Mouse (Mus musculus) right cerebral cortex, postnatal 10 days (tissue): Measurements from ENCODE around the gene Il15ra.
"Not testable (repeated sequence)": the region's sequence is repeated elsewhere in the genome, so short reads cannot be mapped to it uniquely, and the experiment has no call there.

ENCODE experiments used
- DNase-seq, 2 experiments: peaks; one replicate each; pipeline ENCODE4 v3.0.0; 2021; ENCODE audit warnings: low spot score in 2 of 2

Gene Il15ra

DNA sequence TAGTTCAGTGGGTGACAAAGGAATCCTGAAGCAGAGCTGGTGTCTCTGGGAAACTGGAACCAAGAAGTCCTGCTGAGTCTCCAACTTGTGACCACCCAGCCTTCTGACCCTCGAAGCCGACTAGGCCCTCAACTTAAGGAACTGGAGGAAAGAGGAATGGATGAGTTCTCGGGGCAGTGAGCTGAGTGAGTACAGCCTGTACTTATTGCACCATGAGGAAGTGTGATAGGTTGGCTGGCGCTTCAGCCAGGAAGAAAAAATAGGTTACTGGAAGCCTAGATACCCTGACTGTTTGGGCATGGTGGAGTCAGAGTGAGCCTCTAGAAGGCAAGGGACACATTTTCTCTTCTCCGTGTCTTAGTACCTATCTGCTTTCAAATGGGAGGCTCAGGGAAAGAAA, 3.4 kb downstream of the Il15ra start:
- DNase-seq = peak in 1 of 2 experiments; percentile 25

DNA sequence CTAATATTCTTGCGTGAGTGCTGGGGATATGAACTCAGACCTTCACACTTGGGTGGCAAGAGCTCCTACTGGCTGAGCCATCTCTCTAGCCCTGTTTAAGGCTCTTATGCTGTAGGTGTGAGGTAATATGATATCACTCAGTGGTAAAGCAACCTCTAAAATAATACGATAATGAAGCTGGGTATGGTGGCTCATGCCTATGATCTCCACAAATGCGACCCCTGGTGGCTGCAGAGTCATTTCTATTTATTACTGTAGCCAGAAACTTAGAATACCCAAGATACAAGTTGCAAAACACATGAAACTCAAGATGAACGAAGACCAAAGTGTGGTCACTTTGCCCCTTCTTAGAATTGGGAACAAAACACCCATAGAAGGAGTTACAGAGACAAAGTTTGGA, 5.0 kb downstream of the Il15ra start:
- not testable (repeated sequence) for DNase-seq

- no peak for DNase-seq
Measured at GRCm38 (mm10) chr2:11712483-11712990, 7.4 kb downstream of the Il15ra start.

DNA sequence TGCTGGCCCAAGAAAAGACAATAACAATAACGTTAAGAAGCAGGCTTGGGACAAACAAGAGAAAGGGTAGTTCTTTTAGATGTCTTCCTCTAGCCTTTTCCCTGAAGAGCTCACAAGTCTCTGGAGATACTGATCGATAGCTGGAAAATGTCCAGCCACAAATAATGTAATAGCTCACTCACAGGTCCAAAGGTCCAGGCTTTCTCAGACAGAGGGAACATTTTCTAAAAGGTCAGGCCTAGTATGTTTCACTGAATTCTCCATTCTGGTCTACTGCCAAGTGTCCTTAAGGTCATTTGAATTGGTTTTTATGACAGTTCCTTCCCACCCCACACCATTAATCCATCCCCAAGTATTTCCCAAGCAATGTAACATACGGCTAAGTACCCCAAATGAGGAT, 7.9 kb downstream of the Il15ra start:
- no peak for DNase-seq

DNA sequence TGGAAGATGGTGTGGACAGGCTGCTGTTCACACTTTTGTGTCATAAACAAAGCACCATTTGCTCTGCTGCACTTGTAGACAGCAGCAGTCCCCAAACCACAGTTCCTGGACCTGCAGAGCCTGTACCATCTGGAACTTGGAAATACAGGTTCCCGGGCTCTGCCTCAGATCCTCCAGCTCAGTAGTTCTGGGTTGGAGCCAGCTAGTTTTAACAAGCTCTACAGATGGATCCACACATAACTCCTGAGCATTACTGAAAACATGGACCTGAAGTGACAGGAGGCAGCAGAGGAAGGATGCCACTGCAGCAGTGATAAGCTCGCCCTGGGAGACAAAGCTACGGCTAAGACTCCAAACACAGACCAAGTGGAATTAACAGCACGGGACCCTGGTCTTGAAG, 9.4 kb downstream of the Il15ra start:
- peak; percentile 37 to 65 for DNase-seq

DNA sequence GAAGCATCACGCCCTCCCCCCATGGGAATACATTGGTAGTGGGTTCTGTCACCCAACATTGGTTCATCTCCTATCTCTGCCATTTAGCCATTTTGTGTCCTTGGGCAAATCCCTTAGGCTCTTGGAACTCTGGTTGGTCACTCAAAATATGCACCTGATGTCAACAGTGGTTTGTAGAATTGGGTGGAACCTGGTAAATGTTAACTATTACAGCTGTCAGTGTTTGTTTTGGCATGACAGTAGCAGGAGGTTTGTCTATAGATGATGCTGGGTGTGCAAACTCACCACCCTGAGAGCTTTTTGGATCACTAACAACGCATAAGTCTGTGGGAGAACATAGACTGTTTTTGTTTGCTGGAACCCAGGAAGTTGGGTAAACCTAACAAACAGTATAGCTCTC, 13.5 kb downstream of the Il15ra start:
- no peak for DNase-seq

DNA sequence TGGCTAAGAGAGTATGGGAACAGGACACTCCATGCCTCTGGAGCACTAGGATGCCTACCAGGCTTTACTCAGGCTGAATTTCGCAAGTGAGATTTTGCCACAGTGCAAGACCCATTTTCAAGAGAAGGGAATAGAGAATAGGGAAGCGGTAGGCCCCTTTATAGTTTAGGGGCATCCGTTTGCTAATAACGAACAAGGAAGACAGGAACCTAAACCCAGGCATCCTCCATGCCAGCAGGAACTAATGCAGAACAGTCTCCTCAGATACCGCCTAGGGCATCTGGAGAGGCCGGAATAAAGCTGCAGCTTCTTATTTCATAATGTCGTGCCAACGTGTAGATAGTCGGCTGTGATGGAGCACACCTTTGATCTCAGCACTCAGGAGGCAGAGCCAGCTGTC, 17.5 kb downstream of the Il15ra start:
- no peak for DNase-seq

DNA sequence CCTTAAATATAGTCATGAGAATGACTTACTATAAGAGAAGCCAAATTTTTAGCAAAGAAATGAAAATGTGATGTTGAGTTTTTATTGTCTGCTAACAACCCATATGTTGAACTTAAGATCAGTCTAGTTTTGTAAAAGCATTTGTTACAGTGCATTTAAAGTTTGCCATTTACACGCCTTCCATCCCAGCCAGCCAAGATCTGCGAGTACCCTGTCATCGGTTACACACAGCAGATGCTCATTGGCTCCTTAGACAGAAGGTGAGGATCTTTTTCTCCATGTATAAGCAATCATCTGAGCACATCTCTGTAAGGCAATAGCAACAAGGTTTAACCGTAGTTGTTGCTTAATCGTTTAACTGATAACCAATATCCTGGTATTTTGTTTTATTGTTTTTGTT, 22.5 kb downstream of the Il15ra start:
- no peak for DNase-seq

DNA sequence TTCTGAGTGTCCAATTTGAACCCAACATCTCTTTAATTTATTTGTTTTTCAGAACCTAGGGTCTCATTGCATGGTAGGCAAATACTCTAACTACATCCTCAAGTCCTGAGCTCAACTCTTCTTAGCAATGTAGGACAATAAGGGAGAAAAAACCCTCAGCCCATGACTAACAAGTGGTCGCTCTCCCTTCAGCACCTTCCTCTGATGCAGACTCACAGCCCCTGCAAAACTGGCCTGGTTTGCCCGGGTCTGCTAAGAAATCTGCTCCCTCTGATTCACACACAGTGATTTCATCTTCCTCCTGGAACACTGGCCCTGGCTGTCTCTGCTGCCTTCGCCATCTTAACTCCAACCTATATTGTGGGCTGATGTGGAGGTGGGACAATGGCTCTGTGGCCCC, 24.0 kb downstream of the Il15ra start:
- DNase-seq = no peak

GRCm38 (mm10) chr2:11732978-11733377, 27.9 kb downstream of the Il15ra start:
- peak; percentile 33 to 46 for DNase-seq

DNA sequence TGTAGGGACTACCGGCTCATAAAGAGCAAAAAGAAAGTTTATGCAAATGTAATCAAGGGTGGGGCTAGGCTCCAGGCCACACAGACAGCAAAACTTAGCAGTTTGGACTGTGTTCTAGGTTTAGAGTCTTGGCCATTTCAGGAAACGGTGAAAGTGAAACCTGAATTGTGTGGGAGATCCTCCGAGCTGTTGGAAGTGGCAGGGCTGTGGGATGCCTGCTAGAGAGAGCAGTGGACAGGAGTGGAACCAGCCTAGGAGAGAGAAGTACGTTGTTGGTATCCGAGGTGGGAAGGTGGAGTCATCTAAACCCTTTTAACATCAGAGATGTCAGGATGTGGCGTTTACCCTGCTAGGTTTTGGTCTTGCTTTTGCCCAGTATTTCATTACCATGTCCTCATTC, 30.8 kb downstream of the Il15ra start:
- no peak for DNase-seq

GRCm38 (mm10) chr2:11738794-11739193, 33.7 kb downstream of the Il15ra start:
- no peak for DNase-seq

GRCm38 (mm10) chr2:11739516-11740051, 34.5 kb downstream of the Il15ra start:
- no peak for DNase-seq

- no peak for DNase-seq
Measured at GRCm38 (mm10) chr2:11762541-11762940, 57.5 kb downstream of the Il15ra start.

GRCm38 (mm10) chr2:11765694-11766093, 60.6 kb downstream of the Il15ra start:
- DNase-seq = peak; percentile 37

- DNase-seq = no peak
Measured at GRCm38 (mm10) chr2:11766485-11767160, 61.5 kb downstream of the Il15ra start.

GRCm38 (mm10) chr2:11767161-11767545, 62.1 kb downstream of the Il15ra start:
- peak; percentile 40 to 41 for DNase-seq

DNA sequence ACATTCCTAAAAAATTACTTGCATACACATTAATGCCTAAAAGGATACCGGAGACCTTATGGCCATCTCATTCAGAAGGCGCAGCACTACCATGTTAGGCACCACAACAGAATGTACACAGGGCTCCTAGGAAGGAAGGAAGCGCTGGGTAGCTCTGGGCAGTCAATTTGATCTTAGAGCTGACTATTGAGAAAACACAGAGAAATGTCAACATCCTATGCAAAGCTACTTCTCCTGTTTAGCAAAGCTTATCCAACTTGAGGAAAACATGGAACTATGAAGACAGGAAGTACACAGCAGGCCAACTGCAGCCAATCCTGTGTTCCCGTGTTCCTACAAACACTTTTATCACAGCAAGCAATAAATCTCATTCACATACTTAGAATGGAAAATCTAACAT, 66.6 kb downstream of the Il15ra start:
- DNase-seq = no peak

DNA sequence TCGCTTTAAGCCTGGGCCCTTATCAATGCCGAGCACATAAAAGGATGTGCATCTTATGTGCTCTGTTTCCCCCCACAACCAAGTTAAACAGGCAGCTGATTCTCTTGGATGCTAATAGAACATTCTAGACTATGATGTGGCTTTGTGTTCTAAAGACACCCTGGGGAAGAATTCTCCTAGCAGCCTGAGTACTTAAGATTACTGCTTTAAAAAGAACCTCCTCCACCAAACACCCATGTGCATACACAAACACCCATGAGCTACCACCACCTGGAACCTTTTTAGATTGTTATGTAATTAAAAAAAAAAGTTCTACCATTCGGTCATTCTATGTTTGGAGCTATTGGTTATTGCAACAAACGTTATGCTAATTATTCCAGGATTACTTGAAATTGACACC, 67.3 kb downstream of the Il15ra start:
- DNase-seq = no peak

GRCm38 (mm10) chr2:11774426-11774825, 69.3 kb downstream of the Il15ra start:
- no peak for DNase-seq

- no peak for DNase-seq
Measured at GRCm38 (mm10) chr2:11775121-11775520, 70.0 kb downstream of the Il15ra start.

GRCm38 (mm10) chr2:11776415-11776814, 71.3 kb downstream of the Il15ra start:
- no peak for DNase-seq
